Mouse (Mus musculus) liver, embryonic 16.5 days (tissue): Measurements from ENCODE around the gene Ston2. TPM values are rescaled to one million over a fixed set of nuclear protein-coding genes. Genes with fewer than 3 reads are reported as not detected.

ENCODE experiments used
- ATAC-seq: fragments of 200-750 bp; cut with Nextera tagmentation; 2 replicates; pipeline ENCODE4 v1.8.0; 2017; ENCODE audit warnings: low read depth, mild to moderate bottlenecking, moderate number of reproducible peaks, moderate library complexity
- H3K27ac ChIP-seq: fragments of 300-500 bp; sonication (generic); 2 replicates; pipeline ENCODE4 v1.5.1; 2014; ENCODE audit warnings: mild to moderate bottlenecking, low read length
- H3K27me3 ChIP-seq: fragments of 300-500 bp; sonication (generic); 2 replicates; pipeline ENCODE4 v1.6.1; 2014; ENCODE audit warnings: low read depth, low read length, mixed read lengths; ENCODE audit not compliant: control insufficient read depth, insufficient read depth
- H3K36me3 ChIP-seq: fragments of 300-500 bp; sonication (generic); 2 replicates; pipeline ENCODE4 v1.6.1; 2014; ENCODE audit warnings: mild to moderate bottlenecking; ENCODE audit not compliant: control insufficient read depth, insufficient read depth
- H3K4me1 ChIP-seq: fragments of 300-500 bp; sonication (generic); 2 replicates; pipeline ENCODE4 v1.6.1; 2014; ENCODE audit warnings: low read depth, low read length, mixed read lengths; ENCODE audit not compliant: control insufficient read depth
- H3K4me2 ChIP-seq: fragments of 300-500 bp; sonication (generic); 2 replicates; pipeline ENCODE4 v1.6.1; 2014; ENCODE audit warnings: low read depth, low read length, mixed read lengths
- H3K4me3 ChIP-seq: fragments of 300-500 bp; sonication (generic); 2 replicates; pipeline ENCODE4 v1.5.1; 2014; ENCODE audit warnings: low read depth, mild to moderate bottlenecking, low read length
- H3K9ac ChIP-seq: fragments of 300-500 bp; sonication (generic); 2 replicates; pipeline ENCODE4 v1.6.1; 2014; ENCODE audit warnings: low read depth, low read length
- H3K9me3 ChIP-seq: fragments of 300-500 bp; sonication (generic); replicated peaks from 2 replicates; pipeline ENCODE4 v1.6.1; 2016; ENCODE audit warnings: low read length; ENCODE audit not compliant: control insufficient read depth
- WGBS: fragments of 180-500 bp; shearing (Covaris S2); extraction: QIAGEN DNeasy Blood & Tissue Kit; methylation state at CpG from one replicate; pipeline ENCODE4 v1.1.7; 2014; ENCODE audit not compliant: insufficient replicate concordance; 5-methylcytosine and 5-hydroxymethylcytosine counted together
- polyA plus RNA-seq: library from polyadenylated mRNA; unstranded; fragments of >200 nt; fragmentation: Nextera tagmentation; extraction: Ambion mirVana; gene quantifications from 2 replicates; pipeline ENCODE4 v1.2.1, GENCODE M21; 2015

Ston2 gene
- polyA plus RNA-seq, 1 experiment from 2014 or later = 10.6 TPM

DNA sequence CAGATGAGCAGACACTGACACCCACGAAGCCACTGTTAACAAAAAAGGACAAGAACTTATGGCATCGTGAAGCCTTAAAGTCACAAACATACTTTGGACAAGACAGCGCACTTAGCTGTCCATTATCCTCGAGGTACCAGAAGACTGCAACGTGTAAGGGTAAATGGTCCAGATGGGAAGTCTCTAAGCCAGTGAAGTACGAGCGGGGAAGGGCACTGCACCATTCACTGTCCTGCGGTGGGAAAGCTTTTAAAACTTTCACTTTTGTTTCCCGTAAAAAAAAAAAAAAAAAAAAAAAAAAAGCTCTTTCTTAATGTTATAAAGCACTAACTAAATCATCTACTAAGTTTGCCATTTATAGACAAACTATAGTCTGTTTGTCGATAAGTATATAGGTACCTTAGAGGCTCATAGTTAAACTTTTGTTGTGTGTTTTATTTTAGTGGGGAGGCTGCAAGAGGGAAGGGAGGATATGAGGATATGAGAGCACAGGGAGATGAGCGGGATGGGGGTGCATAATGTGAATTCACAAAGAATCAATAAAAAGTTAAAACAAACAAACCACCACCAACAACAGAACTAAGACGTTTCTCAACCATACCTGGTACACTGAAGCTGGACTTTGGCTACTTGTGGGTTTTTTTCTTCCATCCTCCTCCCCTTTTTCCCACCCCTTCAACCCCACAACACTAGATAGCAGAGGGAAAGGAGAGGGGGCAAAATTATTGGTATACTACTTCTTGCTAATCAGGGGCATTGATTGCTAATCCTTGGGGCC, 127.4 kb downstream of the Ston2 start:
- Histone ChIP-seq H3K9ac (no peak overlapping the region), H3K4me1 (no peaks in the 10 kb centered on the region; the same call in 1 of the 2 replicates), H3K4me3 (no peak overlapping the region), H3K27me3 (no peaks in the 10 kb centered on the region), H3K9me3 (no peaks in the 10 kb centered on the region), H3K27ac (no peak overlapping the region), H3K4me2 (no peak overlapping the region), H3K36me3 (no peaks in the 10 kb centered on the region)
- 0 out of 2 replicates have a peak, but pooled peaks have one; percentile 24 for ATAC-seq
- WGBS = 67% methylated on average over 12 of the region's 12 CpGs

GRCm38 (mm10) chr12:91654399-91655122, 133.6 kb downstream of the Ston2 start:
- Histone ChIP-seq H3K27me3 (no peaks in the 10 kb centered on the region), H3K36me3 (no peaks in the 10 kb centered on the region), H3K4me1 (no peaks in the 10 kb centered on the region), H3K9ac (no peak overlapping the region), H3K9me3 (no peaks in the 10 kb centered on the region), H3K4me2 (no peak overlapping the region), H3K4me3 (no peak overlapping the region), H3K27ac (no peak overlapping the region)
- no peak for ATAC-seq
- WGBS = 73% methylated on average over 3 of the region's 3 CpGs

- H3K36me3 ChIP-seq = peaks cover 10% of the 10 kb centered on the region
- 87% methylated on average over 17 of the region's 17 CpGs for WGBS
- no peak overlapping the region for H3K27ac ChIP-seq
- H3K4me2 ChIP-seq = no peak overlapping the region
- no peak for ATAC-seq
- no peaks in the 10 kb centered on the region for H3K9me3 ChIP-seq
- no peaks in the 10 kb centered on the region; the same call in 1 of the 2 replicates for H3K4me1 ChIP-seq
- H3K27me3 ChIP-seq = no peaks in the 10 kb centered on the region
- H3K9ac ChIP-seq = no peak overlapping the region
- H3K4me3 ChIP-seq = no peak overlapping the region
Observed at GRCm38 (mm10) chr12:91648426-91648825, 139.8 kb downstream of the Ston2 start.

GRCm38 (mm10) chr12:91645361-91646123, 142.6 kb downstream of the Ston2 start:
- no peaks in the 10 kb centered on the region; the same call in 1 of the 2 replicates for H3K4me1 ChIP-seq
- H3K27ac ChIP-seq = no peak overlapping the region
- H3K9ac ChIP-seq = no peak overlapping the region
- H3K4me3 ChIP-seq = no peak overlapping the region
- no peak overlapping the region for H3K4me2 ChIP-seq
- H3K9me3 ChIP-seq = no peaks in the 10 kb centered on the region
- 55% methylated on average over 6 of the region's 6 CpGs for WGBS
- no peak for ATAC-seq
- peaks cover 10% of the 10 kb centered on the region for H3K36me3 ChIP-seq
- no peaks in the 10 kb centered on the region for H3K27me3 ChIP-seq

DNA sequence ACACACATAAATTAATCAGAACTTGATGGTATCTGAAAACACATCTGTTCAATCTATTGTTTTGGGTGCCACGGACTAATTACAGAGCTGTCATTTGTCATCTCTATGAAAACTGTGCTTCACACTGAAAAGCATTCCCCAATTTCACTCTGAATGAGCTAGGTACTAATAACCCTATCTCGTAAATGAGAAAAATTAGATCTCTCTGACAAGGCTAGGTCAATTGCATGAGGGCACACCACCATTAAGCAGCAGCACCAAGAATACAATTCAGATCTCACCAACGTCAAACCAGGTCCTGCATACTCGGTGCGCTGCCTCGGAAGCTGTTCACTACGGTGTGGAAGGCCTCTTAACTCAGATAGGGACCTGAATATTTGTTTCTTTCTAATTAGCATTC, 145.0 kb downstream of the Ston2 start:
- Histone ChIP-seq H3K4me1 (no peaks in the 10 kb centered on the region; the same call in 1 of the 2 replicates), H3K27ac (no peak overlapping the region), H3K9ac (no peak overlapping the region), H3K4me3 (no peak overlapping the region), H3K36me3 (peaks cover 10% of the 10 kb centered on the region), H3K4me2 (no peak overlapping the region), H3K9me3 (no peaks in the 10 kb centered on the region), H3K27me3 (no peaks in the 10 kb centered on the region)
- 74% methylated on average over 7 of the region's 7 CpGs for WGBS
- no peak for ATAC-seq

DNA sequence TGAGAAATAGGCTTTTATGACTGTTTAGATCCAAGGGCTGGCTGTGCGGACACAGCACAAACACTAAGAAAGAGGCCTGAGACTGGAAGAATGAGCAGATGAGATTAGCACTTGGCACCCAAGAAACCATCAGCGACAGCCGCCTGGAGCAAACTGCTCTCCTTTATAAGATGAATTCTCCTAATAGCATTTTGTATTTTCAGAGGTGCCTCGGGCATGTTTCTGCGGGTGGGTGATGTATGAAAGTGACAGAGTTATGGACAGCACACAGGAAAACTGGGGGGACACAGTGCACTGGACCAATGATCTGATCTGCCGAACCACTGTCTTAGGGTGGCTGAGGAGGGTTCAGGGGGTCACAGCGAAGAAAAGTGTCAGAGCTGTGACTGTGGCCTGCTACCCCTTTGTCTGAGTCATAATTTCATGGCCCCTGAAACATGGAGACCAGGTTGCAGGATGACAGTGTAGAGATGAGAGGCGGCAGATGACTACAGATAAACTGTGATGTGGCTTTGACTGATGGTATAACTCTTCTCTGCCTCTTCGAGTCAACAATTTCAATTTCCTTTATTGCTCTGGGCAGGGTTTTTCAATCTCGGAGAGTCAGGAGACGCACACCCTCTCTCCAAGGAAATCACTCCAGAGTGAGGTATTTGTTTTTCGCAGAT, 145.6 kb downstream of the Ston2 start:
- Histone ChIP-seq H3K27ac (no peak overlapping the region), H3K4me3 (no peak overlapping the region), H3K9ac (no peak overlapping the region), H3K4me2 (no peak overlapping the region), H3K4me1 (no peaks in the 10 kb centered on the region; the same call in 1 of the 2 replicates), H3K36me3 (peaks cover 3% of the 10 kb centered on the region), H3K9me3 (no peaks in the 10 kb centered on the region), H3K27me3 (no peaks in the 10 kb centered on the region)
- ATAC-seq = no peak
- 73% methylated on average over 12 of the region's 12 CpGs for WGBS

DNA sequence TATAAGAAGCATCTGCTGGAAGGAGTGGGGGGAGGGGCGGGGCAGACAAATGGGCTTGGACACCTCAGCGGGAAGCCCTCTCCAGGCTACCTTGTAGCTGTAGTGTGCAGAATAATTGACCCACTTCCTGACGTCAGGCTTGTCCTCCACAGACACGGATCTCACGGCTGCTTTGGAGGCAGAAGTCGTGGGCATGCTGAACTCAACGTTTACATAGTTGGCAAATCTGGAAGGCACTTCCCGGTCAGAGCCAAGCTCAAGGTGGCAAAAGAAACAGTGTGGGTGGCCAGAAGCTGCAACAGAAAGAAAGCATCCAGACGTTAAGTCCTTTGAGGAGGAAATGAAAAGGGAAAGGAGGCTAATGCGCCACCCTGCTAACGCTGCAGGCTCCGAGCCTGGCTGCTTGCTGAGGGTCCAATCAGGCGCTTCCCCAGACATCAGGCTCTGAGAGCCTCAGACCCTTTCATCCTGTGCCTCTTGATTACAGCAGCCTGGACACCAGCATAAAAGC, 146.5 kb downstream of the Ston2 start:
- H3K4me3 ChIP-seq = no peak overlapping the region
- no peaks in the 10 kb centered on the region for H3K9me3 ChIP-seq
- no peak overlapping the region for H3K4me2 ChIP-seq
- H3K9ac ChIP-seq = no peak overlapping the region
- H3K36me3 ChIP-seq = no peaks in the 10 kb centered on the region
- H3K27ac ChIP-seq = no peak overlapping the region
- ATAC-seq = no peak
- WGBS = 46% methylated on average over 13 of the region's 13 CpGs
- H3K27me3 ChIP-seq = no peaks in the 10 kb centered on the region
- H3K4me1 ChIP-seq = peaks cover 3% of the 10 kb centered on the region

DNA sequence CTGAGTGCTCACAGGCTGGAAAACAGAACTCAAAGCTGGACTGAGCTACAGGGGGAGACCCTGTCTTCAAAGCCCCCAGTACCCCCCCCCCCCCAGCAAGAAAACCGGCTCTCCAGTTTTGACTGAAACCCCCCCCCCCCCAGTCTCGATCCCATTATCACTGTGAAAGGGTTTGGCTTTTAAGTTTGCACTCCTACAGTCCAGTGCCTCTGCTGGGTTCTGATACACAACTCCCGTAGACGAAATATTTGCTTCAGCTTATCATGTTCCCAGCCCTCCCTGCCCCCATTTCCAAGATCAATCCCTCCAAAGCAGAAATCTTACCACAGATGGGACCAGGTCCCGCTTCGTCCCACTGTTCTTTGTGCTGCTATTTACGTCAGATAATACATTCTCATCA, 147.1 kb downstream of the Ston2 start:
- Histone ChIP-seq H3K4me3 (no peak overlapping the region), H3K4me2 (no peak overlapping the region), H3K36me3 (no peaks in the 10 kb centered on the region), H3K9me3 (no peaks in the 10 kb centered on the region), H3K4me1 (peaks cover 3% of the 10 kb centered on the region), H3K9ac (no peak overlapping the region), H3K27me3 (no peaks in the 10 kb centered on the region), H3K27ac (no peak overlapping the region)
- no peak for ATAC-seq
- WGBS = 55% methylated on average over 7 of the region's 7 CpGs
